In genomic region chr8:63262516-63262915, GRCm38 (mm10) we compare ENCODE assay signal across 18 mouse cellular contexts.
DNase-seq lines count a peak whose midpoint lies in the region; ATAC-seq and TF ChIP-seq lines count a peak whose summit lies in the region.
"Had no signal": no experiment of that assay in that cellular context is flagged by ENCODE, and none has a peak within 500 bp of the region (broad histone marks: within the 10 kb centered on the region; RNA-seq: fewer than 3 reads in every experiment).

No protein-coding gene starts in this region.

- peak; percentile 92 for DNase-seq in heart, adult 11 months
- no peak for DNase-seq in heart, postnatal 25 days (ENCODE audit: low spot score)
- DNase-seq in neural tube, embryonic 10.5 days (ENCODE audit: extremely low spot score, low spot score) = no peak
- DNase-seq in midbrain, postnatal 0 days (ENCODE audit: low spot score) = peak; percentile 2
- DNase-seq in thymus, postnatal 14 days = no peak
- DNase-seq in MN1 (ENCODE audit: low spot score) = no peak
- DNase-seq: adrenal gland, postnatal 10 days; cerebellum, adult 2 months; right cerebral cortex, postnatal 25 days had no signal

- TF ChIP-seq CTCF in midbrain, postnatal 0 days (IDR thresholded peaks at IDR 0.05) = no peak

- intact Hi-C loops in heart, postnatal 25 days (cut with DNase I) = no loop called here

- no peak overlapping the region for H3K9ac ChIP-seq in neural tube, embryonic 14.5 days (replicated peaks; ENCODE audit: low read depth, low read length)
- H3K9ac ChIP-seq in heart, embryonic 16.5 days (ENCODE audit: low read length) = no peak overlapping the region
- no peak overlapping the region for H3K9ac ChIP-seq in midbrain, postnatal 0 days (replicated peaks; ENCODE audit: low read length, poor library complexity, severe bottlenecking)
- H3K9ac ChIP-seq: forebrain, embryonic 15.5 days; limb, embryonic 12.5 days; liver, embryonic 14.5 days had no signal

- no peak overlapping the region for H3K27ac ChIP-seq in neural tube, embryonic 14.5 days (ENCODE audit: low read depth, low read length)
- no peak overlapping the region for H3K27ac ChIP-seq in heart, embryonic 16.5 days (ENCODE audit: low read length)
- H3K27ac ChIP-seq in midbrain, postnatal 0 days (ENCODE audit: low read depth, low read length) = no peak overlapping the region
- H3K27ac ChIP-seq: forebrain, embryonic 15.5 days; kidney, postnatal 0 days; layer of hippocampus, adult 2 months; limb, embryonic 12.5 days; liver, embryonic 14.5 days had no signal

- no peak overlapping the region for H3K4me3 ChIP-seq in neural tube, embryonic 14.5 days (ENCODE audit: low read depth, low read length)
- no peak overlapping the region for H3K4me3 ChIP-seq in heart, embryonic 16.5 days (ENCODE audit: low read length)
- H3K4me3 ChIP-seq in midbrain, postnatal 0 days (ENCODE audit: low read depth, low read length) = no peak overlapping the region
- H3K4me3 ChIP-seq: forebrain, embryonic 15.5 days; layer of hippocampus, adult 2 months; limb, embryonic 12.5 days had no signal

- no peaks in the 10 kb centered on the region for H3K27me3 ChIP-seq in neural tube, embryonic 14.5 days (ENCODE audit: control insufficient read depth, insufficient read depth, low read length)
- H3K27me3 ChIP-seq in heart, embryonic 16.5 days (ENCODE audit: control insufficient read depth, insufficient read depth, low read length) = no peaks in the 10 kb centered on the region
- H3K27me3 ChIP-seq in midbrain, postnatal 0 days (ENCODE audit: insufficient read depth, low read length) = no peaks in the 10 kb centered on the region
- H3K27me3 ChIP-seq: CH12.LX; forebrain, embryonic 15.5 days; limb, embryonic 12.5 days had no signal

- no peak overlapping the region for H3K4me2 ChIP-seq in neural tube, embryonic 14.5 days (ENCODE audit: low read depth, low read length)
- no peak overlapping the region for H3K4me2 ChIP-seq in heart, embryonic 16.5 days (ENCODE audit: low read depth, low read length)
- no peak overlapping the region for H3K4me2 ChIP-seq in midbrain, postnatal 0 days (ENCODE audit: low read depth, low read length, poor library complexity, severe bottlenecking)
- H3K4me2 ChIP-seq: forebrain, embryonic 15.5 days; limb, embryonic 12.5 days had no signal

- 57% methylated on average over 4 of the region's 4 CpGs for WGBS in neural tube, embryonic 14.5 days
- 23% methylated on average over 4 of the region's 4 CpGs for WGBS in heart, embryonic 16.5 days
- 55% methylated on average over 4 of the region's 4 CpGs for WGBS in midbrain, postnatal 0 days

- no peaks in the 10 kb centered on the region for H3K4me1 ChIP-seq in neural tube, embryonic 14.5 days (ENCODE audit: control insufficient read depth, insufficient read depth, low read length)
- peaks cover 3% of the 10 kb centered on the region for H3K4me1 ChIP-seq in heart, embryonic 16.5 days (ENCODE audit: control insufficient read depth, insufficient read depth, low read length)
- H3K4me1 ChIP-seq in midbrain, postnatal 0 days (ENCODE audit: insufficient read depth, low read length) = no peaks in the 10 kb centered on the region
- H3K4me1 ChIP-seq: forebrain, embryonic 15.5 days; limb, embryonic 12.5 days had no signal

- peak; percentile 61 for ATAC-seq in neural tube, embryonic 14.5 days (ENCODE audit: low read depth)
- peak; percentile 90 for ATAC-seq in heart, embryonic 16.5 days (replicated peaks; ENCODE audit: extremely low read depth, insufficient read depth, low FRiP score)
- ATAC-seq in midbrain, postnatal 0 days (ENCODE audit: low FRiP score) = no peak
- ATAC-seq: forebrain, embryonic 15.5 days; intestine, postnatal 0 days had no signal

- H3K36me3 ChIP-seq in neural tube, embryonic 14.5 days (ENCODE audit: control insufficient read depth, insufficient read depth, low read length) = no peaks in the 10 kb centered on the region
- H3K36me3 ChIP-seq in heart, embryonic 16.5 days (ENCODE audit: control insufficient read depth, insufficient read depth) = no peaks in the 10 kb centered on the region
- no peaks in the 10 kb centered on the region for H3K36me3 ChIP-seq in midbrain, postnatal 0 days (ENCODE audit: insufficient read depth, low read length)
- H3K36me3 ChIP-seq: forebrain, embryonic 15.5 days; limb, embryonic 12.5 days had no signal

- no peaks in the 10 kb centered on the region for H3K9me3 ChIP-seq in neural tube, embryonic 14.5 days (ENCODE audit: control insufficient read depth, low read length)
- H3K9me3 ChIP-seq in heart, embryonic 16.5 days (replicated peaks; ENCODE audit: control insufficient read depth, low read length) = 0 out of 2 replicates have a peak, but pooled peaks cover 3% of the 10 kb centered on the region
- no peaks in the 10 kb centered on the region for H3K9me3 ChIP-seq in midbrain, postnatal 0 days (ENCODE audit: low read length)
- H3K9me3 ChIP-seq: forebrain, embryonic 15.5 days; limb, embryonic 12.5 days had no signal

Comparison
In these comparisons a context has a peak if more than half of its experiments do, and no peak if none do; other contexts are left out.
1. DNase-seq: peak in heart, adult 11 months (single experiment) and midbrain, postnatal 0 days (single experiment); none in heart, postnatal 25 days (single experiment), neural tube, embryonic 10.5 days (single experiment), thymus, postnatal 14 days (single experiment) and MN1 (single experiment).